ENCODE assay signal across 8 mouse cellular contexts in genomic region chr19:23687296-23688021, GRCm38 (mm10). TPM values are rescaled to one million over a fixed set of nuclear protein-coding genes. Genes with fewer than 3 reads are reported as not detected.
DNase-seq lines count a peak whose midpoint lies in the region; ATAC-seq lines count a peak whose summit lies in the region.

Gene Ptar1 (plus strand): TSS chr19:23687429.

- peak; percentile 84 for DNase-seq in adipocyte (ENCODE audit: low spot score)
- peak; percentile 83 to 84 for DNase-seq in gastrocnemius, adult 8-10 months (ENCODE audit: low spot score in 2 of 2)
- DNase-seq in hindlimb bud, embryonic 11.5 days (ENCODE audit: extremely low spot score, low read depth, low spot score) = peak; percentile 52
- peak; percentile 48 to 80 for DNase-seq in left cerebral cortex, adult 9 months (ENCODE audit: low spot score in 2 of 2)
- DNase-seq in right cerebral cortex, adult 2 months (ENCODE audit: low spot score in 2 of 2) = peak; percentile 82 to 86
- DNase-seq in urinary bladder, postnatal 10 days (ENCODE audit: low spot score) = peak; percentile 72

- peak; percentile 88 for ATAC-seq in common myeloid progenitor, adult 5-6 weeks (replicated peaks; ENCODE audit: low read depth, poor library complexity, severe bottlenecking)

- no peaks in the 10 kb centered on the region for H3K27me3 ChIP-seq in megakaryocyte, embryonic 14.5 days (replicated peaks)

- H3K9me3 ChIP-seq in megakaryocyte, embryonic 14.5 days = no peaks in the 10 kb centered on the region

- H3K4me1 ChIP-seq in megakaryocyte, embryonic 14.5 days = peaks cover 30% of the 10 kb centered on the region; the same call in 1 of the 2 replicates

- H3K4me3 ChIP-seq in megakaryocyte, embryonic 14.5 days (replicated peaks) = peak within 1 kb of the TSS; percentile 98

- no peaks in the 10 kb centered on the region for H3K36me3 ChIP-seq in megakaryocyte, embryonic 14.5 days (replicated peaks; ENCODE audit: low read length)

RNA-seq across cellular contexts. Expression of gene Ptar1, which starts in this region (rescaled TPM):
- 17.0 and 18.2 TPM in 2 replicates for total RNA-seq in common myeloid progenitor, adult 5-6 weeks (2017)
- total RNA-seq in gastrocnemius, adult 8-10 months (2022) = 10 to 100 TPM; 21.6 to 25.9 (median 21.9) TPM
- polyA plus RNA-seq in megakaryocyte, embryonic 14.5 days (2012; ENCODE audit: insufficient read depth, low replicate concordance) = 0.17 and 0.22 TPM in 2 replicates

Comparison
In these comparisons a context has a peak if more than half of its experiments do, and no peak if none do; other contexts are left out.
1. Peak in every context shown above with its lines: DNase-seq, ATAC-seq and H3K4me3 ChIP-seq.